ENCODE assay signal across 8 mouse cellular contexts in genomic region chrX:136245521-136246071, GRCm38 (mm10). TPM values are rescaled to one million over a fixed set of nuclear protein-coding genes. Genes with fewer than 3 reads are reported as not detected.
DNase-seq lines count a peak whose midpoint lies in the region; ATAC-seq and TF ChIP-seq lines count a peak whose summit lies in the region.

No protein-coding gene starts in this region.

- intact Hi-C loops in gastrocnemius, postnatal 14 days (cut with DNase I; ENCODE audit: low total_unique reads), result no loop called here

- peak overlapping the region; percentile 73 for H3K9ac ChIP-seq in hindbrain, embryonic 12.5 days
- peak overlapping the region; percentile 57 for H3K9ac ChIP-seq in limb, embryonic 15.5 days
- peak overlapping the region; percentile 64 for H3K9ac ChIP-seq in midbrain, embryonic 14.5 days (replicated peaks; ENCODE audit: low read length)

- TF ChIP-seq POLR2A in embryonic fibroblast, embryonic 13.5 days (IDR thresholded peaks at IDR 0.05; ENCODE audit: low read depth, low read length), result no peak

- no peaks in the 10 kb centered on the region; the same call in 1 of the 2 replicates for H3K4me1 ChIP-seq in embryonic fibroblast, embryonic 13.5 days (ENCODE audit: control insufficient read depth, insufficient read depth, low read length)
- H3K4me1 ChIP-seq in hindbrain, embryonic 12.5 days, result 0 out of 2 replicates have a peak, but pooled peaks cover 2% of the 10 kb centered on the region
- H3K4me1 ChIP-seq in limb, embryonic 15.5 days, result peaks cover 3% of the 10 kb centered on the region; the same call in 1 of the 2 replicates
- no peaks in the 10 kb centered on the region for H3K4me1 ChIP-seq in midbrain, embryonic 14.5 days (ENCODE audit: control insufficient read depth, insufficient read depth, low read length)

- H3K27me3 ChIP-seq in hindbrain, embryonic 12.5 days, result no peaks in the 10 kb centered on the region
- no peaks in the 10 kb centered on the region for H3K27me3 ChIP-seq in limb, embryonic 15.5 days
- H3K27me3 ChIP-seq in midbrain, embryonic 14.5 days (ENCODE audit: control insufficient read depth, insufficient read depth, low read length), result no peaks in the 10 kb centered on the region

- H3K4me3 ChIP-seq in embryonic fibroblast, embryonic 13.5 days (ENCODE audit: insufficient read depth, low read length), result peak overlapping the region; percentile 68
- peak overlapping the region; percentile 54 for H3K4me3 ChIP-seq in hindbrain, embryonic 12.5 days
- peak overlapping the region; percentile 52 for H3K4me3 ChIP-seq in limb, embryonic 15.5 days
- peak overlapping the region; percentile 56 for H3K4me3 ChIP-seq in midbrain, embryonic 14.5 days (replicated peaks; ENCODE audit: low read depth, low read length)

- 26% methylated on average over 15 of the region's 15 CpGs for WGBS in hindbrain, embryonic 12.5 days
- WGBS in limb, embryonic 15.5 days, result 19% methylated on average over 14 of the region's 15 CpGs
- 28% methylated on average over 15 of the region's 15 CpGs for WGBS in midbrain, embryonic 14.5 days

- H3K4me2 ChIP-seq in hindbrain, embryonic 12.5 days (replicated peaks), result peak overlapping the region; percentile 48
- H3K4me2 ChIP-seq in limb, embryonic 15.5 days, result peak overlapping the region; percentile 34
- H3K4me2 ChIP-seq in midbrain, embryonic 14.5 days (ENCODE audit: low read length), result peak overlapping the region; percentile 52

- no peak for TF ChIP-seq CTCF in embryonic fibroblast, embryonic 13.5 days (IDR thresholded peaks at IDR 0.05; ENCODE audit: borderline replicate concordance, insufficient read depth, low read length)

- ATAC-seq in hindbrain, embryonic 12.5 days (ENCODE audit: low FRiP score), result peak; percentile 76
- peak; percentile 67; the same call in 1 of the 2 replicates for ATAC-seq in limb, embryonic 15.5 days (ENCODE audit: insufficient number of reproducible peaks, low FRiP score, low TSS enrichment, low read depth)
- peak; percentile 66 for ATAC-seq in midbrain, embryonic 14.5 days (ENCODE audit: low FRiP score, low TSS enrichment)

- H3K27ac ChIP-seq in embryonic fibroblast, embryonic 13.5 days (ENCODE audit: insufficient read depth, low read length), result peak overlapping the region; percentile 82
- peak overlapping the region; percentile 74 for H3K27ac ChIP-seq in hindbrain, embryonic 12.5 days
- H3K27ac ChIP-seq in limb, embryonic 15.5 days, result peak overlapping the region; percentile 86
- H3K27ac ChIP-seq in midbrain, embryonic 14.5 days (replicated peaks; ENCODE audit: low read depth, low read length), result peak overlapping the region; percentile 77

- no peaks in the 10 kb centered on the region for H3K36me3 ChIP-seq in hindbrain, embryonic 12.5 days
- peaks cover 5% of the 10 kb centered on the region; the same call in 1 of the 2 replicates for H3K36me3 ChIP-seq in limb, embryonic 15.5 days
- H3K36me3 ChIP-seq in midbrain, embryonic 14.5 days (ENCODE audit: control insufficient read depth, insufficient read depth, low read length), result 0 out of 2 replicates have a peak, but pooled peaks cover 4% of the 10 kb centered on the region

- DNase-seq in gastrocnemius, postnatal 10 days, result peak; percentile 5
- no peak for DNase-seq in gastrocnemius, postnatal 14 days
- peak; percentile 20 for DNase-seq in adrenal gland, postnatal 25 days
- peak; percentile 58 for DNase-seq in midbrain, embryonic 14.5 days
- peak; percentile 49 for DNase-seq in thymus, postnatal 4 days

- H3K9me3 ChIP-seq in hindbrain, embryonic 12.5 days (replicated peaks), result no peaks in the 10 kb centered on the region
- H3K9me3 ChIP-seq in limb, embryonic 15.5 days, result no peaks in the 10 kb centered on the region
- H3K9me3 ChIP-seq in midbrain, embryonic 14.5 days (ENCODE audit: control insufficient read depth, low read length), result no peaks in the 10 kb centered on the region

RNA-seq across cellular contexts. Expression of gene Tceal9, which starts 0.7 kb away (rescaled TPM):
- 10 to 100 TPM; 74.7 to 80.1 TPM for total RNA-seq in gastrocnemius, postnatal 10 days (2021)
- 10 to 100 TPM; 39.3 to 48.0 TPM for total RNA-seq in gastrocnemius, postnatal 14 days (2021)
- total RNA-seq in adrenal gland, postnatal 25 days (2021), result 363 and 423 TPM in 2 replicates
- polyA plus RNA-seq in embryonic fibroblast, embryonic 13.5 days (2011; ENCODE audit: insufficient read length, low read depth, missing spikeins), result 254 and 302 TPM in 2 replicates
- polyA plus RNA-seq in hindbrain, embryonic 12.5 days (2016; fragmentation: Nextera tagmentation; extraction: Ambion mirVana), result 411 and 443 TPM in 2 replicates
- 545 and 573 TPM in 2 replicates for polyA plus RNA-seq in limb, embryonic 15.5 days (2015; fragmentation: Nextera tagmentation; extraction: Ambion mirVana)
- polyA plus RNA-seq in midbrain, embryonic 14.5 days (2014; fragmentation: Nextera tagmentation; extraction: Ambion mirVana), result 319 and 320 TPM in 2 replicates

RNA-seq across cellular contexts. Expression of gene Bex3, which starts 24.5 kb away (rescaled TPM):
- total RNA-seq in gastrocnemius, postnatal 10 days (2021), result 10 to 100 TPM; 23.1 to 32.4 TPM
- total RNA-seq in gastrocnemius, postnatal 14 days (2021), result 10 to 100 TPM; 10.1 to 15.4 TPM
- 128 and 147 TPM in 2 replicates for total RNA-seq in adrenal gland, postnatal 25 days (2021)
- 197 and 203 TPM in 2 replicates for polyA plus RNA-seq in embryonic fibroblast, embryonic 13.5 days (2011; ENCODE audit: insufficient read length, low read depth, missing spikeins)
- 656 and 680 TPM in 2 replicates for polyA plus RNA-seq in hindbrain, embryonic 12.5 days (2016; fragmentation: Nextera tagmentation; extraction: Ambion mirVana)
- polyA plus RNA-seq in limb, embryonic 15.5 days (2015; fragmentation: Nextera tagmentation; extraction: Ambion mirVana), result 355 and 365 TPM in 2 replicates
- polyA plus RNA-seq in midbrain, embryonic 14.5 days (2014; fragmentation: Nextera tagmentation; extraction: Ambion mirVana), result 670 and 741 TPM in 2 replicates

RNA-seq across cellular contexts. Expression of gene Bex1, which starts 30.3 kb away (rescaled TPM):
- 10 to 100 TPM; 27.7 to 29.1 TPM for total RNA-seq in gastrocnemius, postnatal 10 days (2021)
- 10 to 100 TPM; 12.0 to 17.3 TPM for total RNA-seq in gastrocnemius, postnatal 14 days (2021)
- total RNA-seq in adrenal gland, postnatal 25 days (2021), result 12.5 and 12.7 TPM in 2 replicates
- polyA plus RNA-seq in embryonic fibroblast, embryonic 13.5 days (2011; ENCODE audit: insufficient read length, low read depth, missing spikeins), result 1.8 TPM in 1 of 2 replicates, not detected in the other
- polyA plus RNA-seq in hindbrain, embryonic 12.5 days (2016; fragmentation: Nextera tagmentation; extraction: Ambion mirVana), result 100 TPM in 2 replicates
- polyA plus RNA-seq in limb, embryonic 15.5 days (2015; fragmentation: Nextera tagmentation; extraction: Ambion mirVana), result 79.3 and 121 TPM in 2 replicates
- polyA plus RNA-seq in midbrain, embryonic 14.5 days (2014; fragmentation: Nextera tagmentation; extraction: Ambion mirVana), result 195 and 260 TPM in 2 replicates

RNA-seq across cellular contexts. Expression of gene Tceal7, which starts 31.0 kb away (rescaled TPM):
- total RNA-seq in gastrocnemius, postnatal 10 days (2021), result 100 to 1,000 TPM; 539 to 771 TPM
- 100 to 1,000 TPM; 288 to 478 TPM for total RNA-seq in gastrocnemius, postnatal 14 days (2021)
- total RNA-seq in adrenal gland, postnatal 25 days (2021), result not detected in 2 replicates
- polyA plus RNA-seq in embryonic fibroblast, embryonic 13.5 days (2011; ENCODE audit: insufficient read length, low read depth, missing spikeins), result not detected in 2 replicates
- polyA plus RNA-seq in hindbrain, embryonic 12.5 days (2016; fragmentation: Nextera tagmentation; extraction: Ambion mirVana), result 2.1 and 7.2 TPM in 2 replicates
- polyA plus RNA-seq in limb, embryonic 15.5 days (2015; fragmentation: Nextera tagmentation; extraction: Ambion mirVana), result 99.1 and 272 TPM in 2 replicates
- 1.8 and 1.9 TPM in 2 replicates for polyA plus RNA-seq in midbrain, embryonic 14.5 days (2014; fragmentation: Nextera tagmentation; extraction: Ambion mirVana)

RNA-seq across cellular contexts. Expression of gene Tceal5, which starts 41.9 kb away (rescaled TPM):
- total RNA-seq in gastrocnemius, postnatal 10 days (2021), result 10 to 100 TPM; 74.3 to 87.3 TPM
- total RNA-seq in gastrocnemius, postnatal 14 days (2021), result 10 to 100 TPM; 60.8 to 74.0 TPM
- total RNA-seq in adrenal gland, postnatal 25 days (2021), result 2.1 and 4.1 TPM in 2 replicates
- 1.2 and 2.8 TPM in 2 replicates for polyA plus RNA-seq in embryonic fibroblast, embryonic 13.5 days (2011; ENCODE audit: insufficient read length, low read depth, missing spikeins)
- polyA plus RNA-seq in hindbrain, embryonic 12.5 days (2016; fragmentation: Nextera tagmentation; extraction: Ambion mirVana), result 13.9 and 16.1 TPM in 2 replicates
- polyA plus RNA-seq in limb, embryonic 15.5 days (2015; fragmentation: Nextera tagmentation; extraction: Ambion mirVana), result 10.2 and 13.7 TPM in 2 replicates
- 8.0 and 17.2 TPM in 2 replicates for polyA plus RNA-seq in midbrain, embryonic 14.5 days (2014; fragmentation: Nextera tagmentation; extraction: Ambion mirVana)

Comparison
In these comparisons a context has a peak if more than half of its experiments do, and no peak if none do; other contexts are left out.
1. RNA of gene Bex1, which starts 30.3 kb away (polyA plus RNA-seq): 195 to 260 TPM in midbrain, embryonic 14.5 days, 100 TPM in hindbrain, embryonic 12.5 days and 79.3 to 121 TPM in limb, embryonic 15.5 days; 1.8 TPM in embryonic fibroblast, embryonic 13.5 days; every median in the first group is over 10 times any median in the second.
2. Peak in every context shown above with its lines, with median percentiles within 50 percentile points of each other: H3K27ac ChIP-seq, H3K4me3 ChIP-seq, ATAC-seq, H3K4me2 ChIP-seq and H3K9ac ChIP-seq.